Mouse (Mus musculus) 3134 (cell line): ENCODE data around the gene Ttyh3.

Experiments used
- DNase-seq: peaks from one replicate; pipeline ENCODE4 v3.0.0-alpha.2; 2011; ENCODE audit warnings: low spot score; ENCODE audit not compliant: insufficient read length; ENCODE audit errors: extremely low read depth

Gene Ttyh3

DNA sequence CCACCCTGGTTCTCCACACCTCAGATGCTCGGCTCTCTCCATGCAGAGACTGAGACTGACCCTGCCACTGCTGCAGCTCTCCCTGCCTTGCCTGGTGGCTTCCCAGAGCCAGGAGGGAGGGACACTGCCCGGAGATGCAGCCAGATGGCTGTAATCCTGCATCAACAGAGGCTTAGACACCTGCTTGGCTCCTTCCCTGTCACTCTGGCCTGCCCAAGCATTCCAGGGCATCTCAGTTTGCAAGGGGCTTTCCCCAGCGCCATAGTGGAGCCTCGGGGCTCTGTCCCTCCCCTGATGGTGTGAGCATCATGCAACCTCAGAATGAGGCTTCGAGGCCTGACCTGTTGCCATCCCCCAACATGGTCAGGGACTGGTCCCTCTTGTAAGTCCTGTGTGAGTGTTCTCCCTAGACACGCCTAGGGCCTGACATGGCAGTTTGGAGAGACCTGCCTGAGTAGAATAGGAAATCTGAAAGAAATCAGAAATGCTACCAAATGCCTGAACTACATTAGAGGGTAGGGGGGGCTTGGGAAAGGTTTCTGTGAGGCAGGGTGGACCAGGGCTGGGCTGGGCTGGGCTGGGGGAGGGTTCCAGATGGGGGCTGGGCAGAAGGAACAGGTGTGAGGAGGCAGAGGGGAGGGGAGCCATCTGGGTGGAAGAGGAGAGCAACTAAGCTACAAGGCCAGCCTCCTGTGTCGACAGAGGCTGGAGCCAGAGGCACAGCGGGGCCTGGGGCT is 65.7 kb downstream of the Ttyh3 start:
- peak; percentile 45 for DNase-seq

DNA sequence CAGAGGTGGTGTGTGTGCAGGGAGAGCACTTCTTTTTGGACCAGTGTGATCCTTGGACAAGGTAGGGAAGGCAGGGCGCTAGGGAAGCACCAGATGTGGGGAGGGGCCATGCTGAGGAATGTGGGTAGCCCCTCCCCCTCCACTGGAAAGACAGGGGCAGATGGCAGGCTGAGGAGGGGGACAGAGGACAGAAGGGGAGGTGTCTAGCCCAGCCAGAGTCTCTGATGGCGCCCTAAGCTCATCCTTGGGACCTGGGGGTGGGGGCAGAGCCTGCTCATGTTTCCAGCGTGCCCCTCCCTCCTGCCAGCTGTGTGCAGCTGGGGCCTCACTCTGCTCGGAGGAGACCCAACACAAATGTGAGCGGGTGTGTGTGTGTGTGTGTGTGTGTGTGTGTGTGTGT is 67.3 kb downstream of the Ttyh3 start:
- DNase-seq: no peak

DNA sequence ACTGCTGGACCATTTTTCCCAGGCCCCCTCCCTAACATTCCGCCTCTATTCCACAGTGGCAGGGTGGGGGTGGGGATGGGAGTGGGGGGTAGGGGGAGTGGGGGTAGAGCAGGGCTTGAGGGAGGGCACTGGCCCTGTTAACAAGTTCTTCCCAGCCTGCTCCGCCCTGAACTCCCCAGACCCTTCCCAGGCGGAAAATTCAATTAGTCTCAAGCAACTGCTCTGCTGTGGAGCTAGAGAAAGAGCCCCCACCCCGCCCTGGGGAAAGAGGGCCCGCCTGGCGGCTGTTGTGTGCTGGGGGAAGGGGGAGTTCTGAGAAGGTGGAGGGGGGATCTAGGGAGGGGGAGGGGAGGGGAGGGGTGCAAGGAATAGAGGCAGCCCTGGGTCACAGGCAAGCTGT is 69.1 kb downstream of the Ttyh3 start:
- no peak for DNase-seq

DNA sequence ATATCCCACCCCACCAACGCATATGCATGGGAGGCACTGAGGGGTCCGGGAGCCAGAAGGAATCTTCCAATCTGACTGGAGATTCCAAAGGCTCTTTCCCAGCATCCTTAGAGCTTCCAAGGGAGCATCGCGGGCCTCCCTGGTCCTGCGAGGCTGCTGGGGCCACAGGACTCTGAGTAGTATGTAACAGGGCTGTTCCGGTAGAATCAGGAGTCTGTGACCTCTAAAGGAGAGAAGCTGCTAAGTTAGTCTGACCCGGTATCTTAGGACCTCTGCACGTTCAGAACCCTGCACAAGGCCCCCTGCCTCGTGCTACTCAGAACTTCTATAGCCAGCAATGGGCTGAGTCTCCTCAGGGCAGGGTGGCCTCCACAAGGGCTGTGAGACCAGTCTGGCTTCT is 69.6 kb downstream of the Ttyh3 start:
- no peak for DNase-seq

DNA sequence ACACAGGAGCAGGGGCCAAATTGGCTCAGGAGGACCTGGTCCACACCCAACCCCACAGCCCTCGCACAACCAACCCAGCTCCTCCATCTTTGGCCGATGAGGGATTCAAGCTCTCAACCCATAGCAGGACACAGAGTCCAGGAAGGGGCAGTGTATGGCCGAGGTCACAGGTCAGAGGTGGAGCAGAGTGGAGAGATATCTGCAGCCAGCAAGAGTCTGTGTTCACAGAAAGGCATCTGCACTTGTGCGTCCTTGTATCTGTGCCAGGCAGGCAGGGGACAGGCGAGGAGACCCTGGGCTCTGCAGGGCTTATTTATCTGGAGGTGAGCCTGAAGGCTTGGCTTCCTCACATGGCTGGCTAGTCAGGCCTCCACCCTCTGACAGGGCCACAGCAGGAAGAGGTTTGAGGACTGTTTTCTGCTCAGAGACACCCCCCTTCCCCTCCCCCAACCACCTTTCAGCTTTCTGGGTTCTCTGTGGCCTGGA is 73.4 kb downstream of the Ttyh3 start:
- no peak for DNase-seq

DNA sequence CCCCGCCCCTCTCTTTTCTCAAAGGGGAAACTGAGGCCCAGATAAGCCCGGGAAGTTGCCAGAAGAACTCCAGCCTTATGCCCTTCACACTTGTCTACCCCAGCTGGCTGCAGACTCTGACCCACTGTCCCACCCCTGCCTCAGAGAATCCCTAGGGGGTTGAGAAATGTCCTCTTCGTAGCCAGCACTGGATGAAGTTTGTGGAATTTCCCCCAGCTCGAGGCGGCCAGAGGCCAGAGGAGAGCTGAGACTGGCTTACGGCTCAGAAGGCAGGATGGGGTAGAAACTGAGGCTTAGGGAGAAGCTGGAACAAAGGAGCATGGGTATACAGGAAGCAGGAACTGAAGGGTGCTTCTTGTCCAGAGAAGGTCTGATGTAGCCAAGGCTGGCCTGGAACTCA is 76.2 kb downstream of the Ttyh3 start:
- no peak for DNase-seq

DNA sequence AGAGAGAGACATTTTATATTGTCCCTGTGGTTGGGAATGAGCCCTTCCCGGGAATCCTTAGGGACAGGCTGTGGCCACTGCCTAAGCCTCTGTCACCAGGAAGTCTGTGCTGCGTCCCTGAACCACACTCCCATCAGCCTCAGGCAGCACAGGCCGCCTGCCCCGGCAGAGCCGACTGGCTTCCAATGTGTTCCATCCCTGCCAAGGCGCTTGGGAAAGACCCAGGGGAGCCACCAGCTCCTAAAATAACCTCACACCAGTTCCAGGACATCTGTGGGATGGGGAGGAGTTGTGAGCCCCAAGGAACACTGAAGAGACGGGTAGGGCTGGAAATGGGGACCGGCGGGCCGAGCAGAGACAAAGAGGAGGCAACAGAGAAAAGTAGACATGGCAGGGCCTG is 77.2 kb downstream of the Ttyh3 start:
- peak; percentile 83 for DNase-seq

DNA sequence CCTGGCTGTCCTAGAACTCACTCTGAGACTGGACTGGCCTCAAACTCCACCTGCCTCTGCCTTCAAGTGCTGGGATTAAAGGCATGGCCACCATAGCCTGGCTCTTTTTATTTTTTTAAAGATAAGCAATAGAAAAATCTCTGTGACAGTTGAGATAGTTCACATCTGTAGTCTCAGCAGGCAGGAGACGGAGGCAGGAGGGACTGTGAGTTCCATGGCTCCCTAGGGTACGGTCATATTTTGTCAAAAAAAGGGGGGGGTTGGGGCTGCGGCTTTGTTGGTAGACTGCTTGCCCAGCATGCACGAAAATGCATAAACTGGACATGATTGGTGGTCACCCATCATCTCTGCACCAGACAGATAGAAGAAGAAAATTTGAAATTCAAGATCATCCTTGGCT is 77.6 kb downstream of the Ttyh3 start:
- no peak for DNase-seq
